Comparison of ENCODE assay signal across 27 mouse cellular contexts in the genomic region with DNA sequence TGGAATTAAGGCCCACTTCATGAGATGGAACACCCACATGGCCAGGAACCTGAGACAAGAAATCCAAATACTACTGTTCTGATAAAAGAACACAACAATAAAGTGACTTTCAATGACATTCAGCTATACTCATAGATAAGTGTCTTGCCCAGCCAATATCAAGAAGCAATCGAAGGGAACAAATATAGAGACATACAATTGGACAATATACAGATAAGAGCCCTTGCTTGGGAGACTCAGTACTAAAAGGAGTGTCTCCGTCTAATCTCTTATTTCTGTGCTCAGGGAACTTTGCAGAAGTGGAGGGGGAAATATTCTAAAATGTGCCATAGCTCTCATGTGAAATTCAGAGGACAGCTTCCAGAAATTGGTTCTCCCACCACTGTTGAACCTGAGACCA.
"Had no signal": no experiment of that assay in that cellular context is flagged by ENCODE, and none has a peak within 500 bp of the region (broad histone marks: within the 10 kb centered on the region; RNA-seq: fewer than 3 reads in every experiment).

No protein-coding gene starts in this region.

- H3K36me3 ChIP-seq: embryonic facial prominence, embryonic 15.5 days; forebrain, embryonic 15.5 days had no signal

- DNase-seq: cerebellum, adult 9-11 months; cerebellum, postnatal 10 days; cerebellum, postnatal 14 days; cerebellum, postnatal 25 days; cerebellum, postnatal 36 days; embryo, embryonic 11 days; forebrain, postnatal 0 days; gastrocnemius, adult 2 months; gastrocnemius, postnatal 10 days; gastrocnemius, postnatal 14 days; gastrocnemius, postnatal 25 days; gastrocnemius, postnatal 36 days; heart, adult 11 months; heart, adult 18-20 months; heart, adult 2 months had no signal

- ATAC-seq: forebrain, embryonic 13.5 days; forebrain, embryonic 14.5 days; forebrain, embryonic 15.5 days; forebrain, embryonic 16.5 days; forebrain, postnatal 0 days had no signal

- H3K4me1 ChIP-seq: embryonic facial prominence, embryonic 10.5 days; embryonic facial prominence, embryonic 13.5 days; embryonic facial prominence, embryonic 15.5 days; heart, embryonic 10.5 days had no signal

- H3K9ac ChIP-seq: embryonic facial prominence, embryonic 12.5 days; embryonic facial prominence, embryonic 13.5 days; embryonic facial prominence, embryonic 15.5 days; forebrain, embryonic 12.5 days; forebrain, embryonic 13.5 days; forebrain, embryonic 15.5 days; forebrain, postnatal 0 days had no signal

- H3K27me3 ChIP-seq: embryonic facial prominence, embryonic 12.5 days; embryonic facial prominence, embryonic 13.5 days; embryonic facial prominence, embryonic 15.5 days; forebrain, embryonic 12.5 days; forebrain, embryonic 13.5 days; forebrain, embryonic 15.5 days had no signal

- H3K4me3 ChIP-seq: embryonic facial prominence, embryonic 10.5 days; embryonic facial prominence, embryonic 12.5 days; embryonic facial prominence, embryonic 13.5 days; embryonic facial prominence, embryonic 15.5 days; erythroblast, embryonic 14.5 days; forebrain, embryonic 10.5 days; forebrain, embryonic 12.5 days; forebrain, embryonic 13.5 days; forebrain, embryonic 15.5 days; gastrocnemius, adult 2 months; heart, adult 2 months; heart, embryonic 10.5 days had no signal

- H3K27ac ChIP-seq: embryonic facial prominence, embryonic 10.5 days; embryonic facial prominence, embryonic 12.5 days; embryonic facial prominence, embryonic 13.5 days; embryonic facial prominence, embryonic 15.5 days; forebrain, embryonic 10.5 days; forebrain, embryonic 12.5 days; forebrain, embryonic 13.5 days; forebrain, embryonic 15.5 days; gastrocnemius, adult 2 months; heart, adult 2 months; heart, embryonic 10.5 days had no signal

- H3K9me3 ChIP-seq: embryonic facial prominence, embryonic 10.5 days; embryonic facial prominence, embryonic 12.5 days; embryonic facial prominence, embryonic 13.5 days; embryonic facial prominence, embryonic 15.5 days; forebrain, embryonic 10.5 days; forebrain, embryonic 12.5 days; forebrain, embryonic 13.5 days; forebrain, embryonic 15.5 days; heart, embryonic 10.5 days had no signal
